Mouse (Mus musculus) brain, embryonic 14.5 days (tissue): ENCODE measurements around the gene Tmem44.

Experiments
- CTCF ChIP-seq: fragments of 200-500 bp; IDR thresholded peaks from 2 replicates; pipeline ENCODE4 v1.5.1; 2012; ENCODE audit warnings: inconsistent platforms, mild to moderate bottlenecking, moderate library complexity, borderline replicate concordance; ENCODE audit not compliant: insufficient read depth, insufficient read length; ENCODE audit errors: extremely low read depth
- POLR2A ChIP-seq: fragments of 200-500 bp; IDR thresholded peaks from 2 replicates; pipeline ENCODE4 v1.6.1; 2012; ENCODE audit warnings: mild to moderate bottlenecking, inconsistent platforms, borderline replicate concordance; ENCODE audit not compliant: poor library complexity, insufficient read depth, insufficient read length, severe bottlenecking; ENCODE audit errors: extremely low read depth

DNA sequence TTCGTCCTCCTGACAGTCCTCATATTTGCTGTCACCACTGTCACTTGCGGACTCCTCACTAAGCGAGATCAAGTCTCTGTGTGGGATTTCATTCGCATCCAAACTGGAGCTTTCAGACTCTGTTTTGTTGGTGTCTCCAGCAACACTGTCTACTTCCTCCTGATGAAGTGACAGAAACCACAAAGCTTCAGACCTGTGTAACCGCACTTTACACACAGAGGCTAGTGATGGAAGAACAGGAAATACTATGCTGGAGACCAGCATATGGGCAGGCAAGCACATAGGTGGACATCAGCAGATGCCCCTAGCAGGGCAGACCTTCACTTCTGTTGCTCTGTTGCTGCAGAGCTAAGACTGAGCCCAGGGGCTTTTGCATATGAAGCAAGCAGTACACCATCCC is 20.7 kb upstream of the Tmem44 start:
- no peak for TF ChIP-seq CTCF
- no peak for TF ChIP-seq POLR2A
